Mouse (Mus musculus): ENCODE results near the gene Hdac9.

DNA sequence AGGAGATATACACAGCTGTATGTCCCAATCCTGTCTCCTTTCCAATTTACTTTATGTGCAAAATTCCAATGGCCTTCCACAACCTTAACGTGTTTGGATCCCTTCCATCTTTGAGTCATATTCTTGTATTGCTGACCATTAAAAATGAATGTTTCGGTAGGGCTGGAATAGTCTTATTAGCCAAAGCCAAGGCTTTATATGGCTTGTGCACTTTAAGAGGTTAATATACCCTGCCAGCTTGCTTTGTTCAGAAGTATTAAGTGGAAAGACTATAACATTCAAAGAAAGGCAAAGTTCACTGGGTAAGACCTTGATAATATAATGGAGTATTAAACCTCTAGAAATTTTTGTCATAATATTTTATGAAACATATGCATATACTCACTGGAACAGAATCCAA, 491.4 kb downstream of the Hdac9 start:
- no peak for TF ChIP-seq CTCF (IDR thresholded peaks at IDR 0.05; ENCODE audit: low read depth, low read length)
- TF ChIP-seq POLR2A (IDR thresholded peaks at IDR 0.05; ENCODE audit: borderline replicate concordance, low read depth, low read length), result no peak

Data from bone marrow macrophage, adult 2 months (primary cell).